Comparison of ENCODE assay signal across 24 mouse cellular contexts in genomic region chr7:132046662-132047061, GRCm38 (mm10).
DNase-seq lines count a peak whose midpoint lies in the region; ATAC-seq and TF ChIP-seq lines count a peak whose summit lies in the region.
"Had no signal": no experiment of that assay in that cellular context is flagged by ENCODE, and none has a peak within 500 bp of the region (broad histone marks: within the 10 kb centered on the region; RNA-seq: fewer than 3 reads in every experiment).

No protein-coding gene starts in this region.

- no peak overlapping the region for H3K27ac ChIP-seq in hindbrain, embryonic 16.5 days (ENCODE audit: low read depth, low read length)
- H3K27ac ChIP-seq in hindbrain, embryonic 12.5 days: no peak overlapping the region
- H3K27ac ChIP-seq in midbrain, postnatal 0 days (ENCODE audit: low read depth, low read length): no peak overlapping the region
- no peak overlapping the region for H3K27ac ChIP-seq in midbrain, embryonic 10.5 days (replicated peaks)
- H3K27ac ChIP-seq in neural tube, embryonic 15.5 days (replicated peaks): no peak overlapping the region
- H3K27ac ChIP-seq: limb, embryonic 13.5 days; lung, embryonic 15.5 days; midbrain, embryonic 12.5 days had no signal

- WGBS in hindbrain, embryonic 16.5 days: 30% methylated on average over 4 of the region's 4 CpGs
- WGBS in hindbrain, embryonic 12.5 days: 61% methylated on average over 4 of the region's 4 CpGs
- WGBS in midbrain, postnatal 0 days: 48% methylated on average over 4 of the region's 4 CpGs
- 75% methylated on average over 4 of the region's 4 CpGs for WGBS in midbrain, embryonic 10.5 days
- WGBS in neural tube, embryonic 15.5 days: 13% methylated on average over 4 of the region's 4 CpGs

- 0 out of 2 replicates have a peak, but pooled peaks have one; percentile 42 for ATAC-seq in hindbrain, embryonic 16.5 days
- ATAC-seq in hindbrain, embryonic 12.5 days (ENCODE audit: low FRiP score): no peak
- ATAC-seq in midbrain, postnatal 0 days (ENCODE audit: low FRiP score): no peak
- peak; percentile 65 for ATAC-seq in neural tube, embryonic 15.5 days (ENCODE audit: low FRiP score)
- ATAC-seq: CD4-positive, CD25-positive, alpha-beta regulatory T cell, adult 4 months; forebrain, embryonic 14.5 days; intestine, postnatal 0 days had no signal

- no peak for TF ChIP-seq CTCF in midbrain, postnatal 0 days (IDR thresholded peaks at IDR 0.05)

- no peak overlapping the region for H3K4me2 ChIP-seq in hindbrain, embryonic 16.5 days (ENCODE audit: low read length)
- no peak overlapping the region for H3K4me2 ChIP-seq in hindbrain, embryonic 12.5 days (replicated peaks)
- H3K4me2 ChIP-seq in midbrain, postnatal 0 days (ENCODE audit: low read depth, low read length, poor library complexity, severe bottlenecking): no peak overlapping the region
- H3K4me2 ChIP-seq in neural tube, embryonic 15.5 days: no peak overlapping the region
- H3K4me2 ChIP-seq: heart, embryonic 12.5 days; limb, embryonic 13.5 days; liver, embryonic 11.5 days; lung, embryonic 15.5 days; midbrain, embryonic 12.5 days had no signal

- no peak overlapping the region for H3K9ac ChIP-seq in hindbrain, embryonic 16.5 days (ENCODE audit: low read depth, low read length)
- no peak overlapping the region for H3K9ac ChIP-seq in hindbrain, embryonic 12.5 days
- no peak overlapping the region for H3K9ac ChIP-seq in midbrain, postnatal 0 days (replicated peaks; ENCODE audit: low read length, poor library complexity, severe bottlenecking)
- H3K9ac ChIP-seq in neural tube, embryonic 15.5 days (replicated peaks): no peak overlapping the region; the same call in 1 of the 2 replicates
- H3K9ac ChIP-seq: heart, embryonic 12.5 days; limb, embryonic 13.5 days; lung, embryonic 15.5 days; midbrain, embryonic 12.5 days had no signal

- no peaks in the 10 kb centered on the region for H3K9me3 ChIP-seq in hindbrain, embryonic 16.5 days (ENCODE audit: control insufficient read depth, low read length)
- no peaks in the 10 kb centered on the region for H3K9me3 ChIP-seq in hindbrain, embryonic 12.5 days (replicated peaks)
- no peaks in the 10 kb centered on the region for H3K9me3 ChIP-seq in midbrain, postnatal 0 days (ENCODE audit: low read length)
- no peaks in the 10 kb centered on the region for H3K9me3 ChIP-seq in midbrain, embryonic 10.5 days (replicated peaks)
- no peaks in the 10 kb centered on the region for H3K9me3 ChIP-seq in neural tube, embryonic 15.5 days (replicated peaks)
- H3K9me3 ChIP-seq: heart, embryonic 12.5 days; limb, embryonic 13.5 days; lung, embryonic 15.5 days; midbrain, embryonic 12.5 days had no signal

- no peak overlapping the region for H3K4me3 ChIP-seq in hindbrain, embryonic 16.5 days (ENCODE audit: low read length)
- no peak overlapping the region for H3K4me3 ChIP-seq in hindbrain, embryonic 12.5 days
- H3K4me3 ChIP-seq in midbrain, postnatal 0 days (ENCODE audit: low read depth, low read length): no peak overlapping the region
- no peak overlapping the region for H3K4me3 ChIP-seq in midbrain, embryonic 10.5 days
- H3K4me3 ChIP-seq in neural tube, embryonic 15.5 days (replicated peaks): no peak overlapping the region
- H3K4me3 ChIP-seq: heart, embryonic 12.5 days; limb, embryonic 13.5 days; lung, embryonic 15.5 days; midbrain, embryonic 12.5 days had no signal

- H3K36me3 ChIP-seq in hindbrain, embryonic 16.5 days (ENCODE audit: control insufficient read depth, insufficient read depth, low read length): no peaks in the 10 kb centered on the region
- H3K36me3 ChIP-seq in hindbrain, embryonic 12.5 days: no peaks in the 10 kb centered on the region
- H3K36me3 ChIP-seq in midbrain, postnatal 0 days (ENCODE audit: insufficient read depth, low read length): no peaks in the 10 kb centered on the region
- no peaks in the 10 kb centered on the region for H3K36me3 ChIP-seq in midbrain, embryonic 10.5 days
- H3K36me3 ChIP-seq in neural tube, embryonic 15.5 days: no peaks in the 10 kb centered on the region
- H3K36me3 ChIP-seq: heart, embryonic 12.5 days; limb, embryonic 13.5 days; lung, embryonic 15.5 days; midbrain, embryonic 12.5 days had no signal

- H3K4me1 ChIP-seq in hindbrain, embryonic 16.5 days (ENCODE audit: control insufficient read depth, insufficient read depth, low read depth, low read length): peaks cover 3% of the 10 kb centered on the region; the same call in 1 of the 2 replicates
- H3K4me1 ChIP-seq in hindbrain, embryonic 12.5 days: peaks cover 4% of the 10 kb centered on the region
- H3K4me1 ChIP-seq in midbrain, postnatal 0 days (ENCODE audit: insufficient read depth, low read length): no peaks in the 10 kb centered on the region
- H3K4me1 ChIP-seq in midbrain, embryonic 10.5 days: peaks cover 10% of the 10 kb centered on the region
- H3K4me1 ChIP-seq in neural tube, embryonic 15.5 days: peaks cover 20% of the 10 kb centered on the region
- H3K4me1 ChIP-seq: heart, embryonic 12.5 days; limb, embryonic 13.5 days; lung, embryonic 15.5 days had no signal

- H3K27me3 ChIP-seq in hindbrain, embryonic 16.5 days (replicated peaks; ENCODE audit: control insufficient read depth, insufficient read depth, low read length): no peaks in the 10 kb centered on the region
- no peaks in the 10 kb centered on the region for H3K27me3 ChIP-seq in hindbrain, embryonic 12.5 days
- no peaks in the 10 kb centered on the region for H3K27me3 ChIP-seq in midbrain, postnatal 0 days (ENCODE audit: insufficient read depth, low read length)
- no peaks in the 10 kb centered on the region for H3K27me3 ChIP-seq in midbrain, embryonic 10.5 days (ENCODE audit: low read depth, poor library complexity, severe bottlenecking)
- no peaks in the 10 kb centered on the region for H3K27me3 ChIP-seq in neural tube, embryonic 15.5 days (replicated peaks)
- H3K27me3 ChIP-seq: lung, embryonic 15.5 days had no signal

- peak; percentile 14 for DNase-seq in midbrain, postnatal 0 days (ENCODE audit: low spot score)
- DNase-seq in midbrain, embryonic 10.5 days (ENCODE audit: low spot score): no peak
- DNase-seq in brain, adult 2 months (ENCODE audit: low read depth, low spot score): peak; percentile 31
- DNase-seq in B cell, adult 2 months: no peak
- DNase-seq: adrenal gland, postnatal 14 days; cerebellum, adult 18-20 months; cerebellum, postnatal 14 days; gastrocnemius, postnatal 25 days; heart, adult 18-20 months; heart, postnatal 4 days; kidney, adult 9 months; kidney, postnatal 10 days; layer of hippocampus, postnatal 36 days had no signal

Comparison
In these comparisons a context has a peak if more than half of its experiments do, and no peak if none do; other contexts are left out.
1. ATAC-seq: peak in hindbrain, embryonic 16.5 days (single experiment) and neural tube, embryonic 15.5 days (single experiment); none in hindbrain, embryonic 12.5 days (single experiment) and midbrain, postnatal 0 days (single experiment).
2. DNase-seq: peak in midbrain, postnatal 0 days (single experiment) and brain, adult 2 months (single experiment); none in midbrain, embryonic 10.5 days (single experiment) and B cell, adult 2 months (0 of 2).